In genomic region chr16:85920122-85920521, GRCm38 (mm10) we compare ENCODE assay signal across 28 mouse cellular contexts. TPM values are rescaled to one million over a fixed set of nuclear protein-coding genes. Genes with fewer than 3 reads are reported as not detected.
DNase-seq lines count a peak whose midpoint lies in the region; ATAC-seq and TF ChIP-seq lines count a peak whose summit lies in the region.
"Had no signal": no experiment of that assay in that cellular context is flagged by ENCODE, and none has a peak within 500 bp of the region (broad histone marks: within the 10 kb centered on the region; RNA-seq: fewer than 3 reads in every experiment).

No protein-coding gene starts in this region.

- H3K27me3 ChIP-seq in kidney, postnatal 0 days (ENCODE audit: insufficient read depth, low read length): no peaks in the 10 kb centered on the region
- H3K27me3 ChIP-seq: embryonic facial prominence, embryonic 13.5 days; forebrain, embryonic 12.5 days; forebrain, embryonic 15.5 days; heart, embryonic 13.5 days; hindbrain, embryonic 12.5 days; hindbrain, embryonic 15.5 days had no signal

- no peaks in the 10 kb centered on the region for H3K9me3 ChIP-seq in kidney, postnatal 0 days (replicated peaks; ENCODE audit: low read length)
- H3K9me3 ChIP-seq: embryonic facial prominence, embryonic 10.5 days; embryonic facial prominence, embryonic 13.5 days; forebrain, embryonic 12.5 days; forebrain, embryonic 15.5 days; heart, embryonic 10.5 days; heart, embryonic 13.5 days; hindbrain, embryonic 12.5 days; hindbrain, embryonic 15.5 days had no signal

- intact Hi-C loops in gastrocnemius, postnatal 14 days (cut with DNase I; ENCODE audit: low total_unique reads): no loop called here

- peak; percentile 7 for DNase-seq in gastrocnemius, postnatal 14 days
- no peak for DNase-seq in gastrocnemius, postnatal 4 days (ENCODE audit: low spot score in 2 of 2)
- peak; percentile 11 for DNase-seq in kidney, postnatal 0 days (ENCODE audit: low spot score)
- no peak for DNase-seq in kidney, postnatal 10 days
- peak; percentile 29 for DNase-seq in 3134 (ENCODE audit: extremely low read depth, insufficient read length, low spot score)
- peak; percentile 13 for DNase-seq in skeletal muscle tissue, adult 2 months (ENCODE audit: low read depth, low spot score)
- no peak for DNase-seq in layer of hippocampus, postnatal 25 days (ENCODE audit: extremely low spot score in 1 of 2, low spot score in 1 of 2)
- DNase-seq: adrenal gland, adult 8-10 months; adrenal gland, postnatal 25 days; cerebellum, adult 11-12 months; cerebellum, adult 8-10 months; cerebellum, postnatal 10 days; cerebellum, postnatal 36 days; embryo, embryonic 11 days; gastrocnemius, postnatal 10 days; heart, adult 2 months had no signal

- no peak for TF ChIP-seq CTCF in kidney, postnatal 0 days (IDR thresholded peaks at IDR 0.05; ENCODE audit: low read depth)

- H3K4me1 ChIP-seq in kidney, postnatal 0 days (replicated peaks; ENCODE audit: insufficient read depth, low read length): no peaks in the 10 kb centered on the region
- H3K4me1 ChIP-seq: embryonic facial prominence, embryonic 10.5 days; embryonic facial prominence, embryonic 13.5 days; forebrain, embryonic 12.5 days; forebrain, embryonic 15.5 days; heart, embryonic 10.5 days; heart, embryonic 13.5 days; hindbrain, embryonic 12.5 days; hindbrain, embryonic 15.5 days had no signal

- ATAC-seq in kidney, postnatal 0 days (replicated peaks; ENCODE audit: low FRiP score, low read depth): no peak; the same call in 1 of the 2 replicates
- ATAC-seq: activated CD4-positive, CD25-positive, alpha-beta regulatory T cell, adult 4 months; CD4-positive, CD25-positive, alpha-beta regulatory T cell, adult 4 months; forebrain, embryonic 15.5 days had no signal

- H3K9ac ChIP-seq in kidney, postnatal 0 days (ENCODE audit: low read depth, low read length): no peak overlapping the region
- H3K9ac ChIP-seq: embryonic facial prominence, embryonic 13.5 days; forebrain, embryonic 12.5 days; forebrain, embryonic 15.5 days; heart, embryonic 13.5 days; hindbrain, embryonic 12.5 days; hindbrain, embryonic 15.5 days had no signal

- H3K4me3 ChIP-seq in kidney, postnatal 0 days (replicated peaks; ENCODE audit: low read depth, low read length): no peak overlapping the region
- H3K4me3 ChIP-seq: embryonic facial prominence, embryonic 10.5 days; embryonic facial prominence, embryonic 13.5 days; erythroblast, embryonic 14.5 days; forebrain, embryonic 12.5 days; forebrain, embryonic 15.5 days; heart, adult 2 months; heart, embryonic 10.5 days; heart, embryonic 13.5 days; hindbrain, embryonic 12.5 days; hindbrain, embryonic 15.5 days had no signal

- no peak overlapping the region for H3K27ac ChIP-seq in kidney, postnatal 0 days
- H3K27ac ChIP-seq: embryonic facial prominence, embryonic 10.5 days; embryonic facial prominence, embryonic 13.5 days; forebrain, embryonic 12.5 days; forebrain, embryonic 15.5 days; heart, adult 2 months; heart, embryonic 10.5 days; heart, embryonic 13.5 days; hindbrain, embryonic 12.5 days; hindbrain, embryonic 15.5 days had no signal

- no peaks in the 10 kb centered on the region for H3K36me3 ChIP-seq in kidney, postnatal 0 days (ENCODE audit: insufficient read depth, low read length)
- H3K36me3 ChIP-seq: embryonic facial prominence, embryonic 10.5 days; embryonic facial prominence, embryonic 13.5 days; forebrain, embryonic 12.5 days; forebrain, embryonic 15.5 days; heart, embryonic 10.5 days; heart, embryonic 13.5 days; hindbrain, embryonic 12.5 days; hindbrain, embryonic 15.5 days had no signal

- H3K4me2 ChIP-seq in kidney, postnatal 0 days (ENCODE audit: low read length): no peak overlapping the region
- H3K4me2 ChIP-seq: embryonic facial prominence, embryonic 13.5 days; forebrain, embryonic 12.5 days; forebrain, embryonic 15.5 days; heart, embryonic 13.5 days; hindbrain, embryonic 12.5 days; hindbrain, embryonic 15.5 days had no signal

- WGBS in kidney, postnatal 0 days: 28% methylated on average over 4 of the region's 4 CpGs

RNA-seq across cellular contexts. Expression of gene Adamts5, which starts 18.5 kb away (rescaled TPM):
- total RNA-seq in gastrocnemius, postnatal 14 days (2021): 10 to 100 TPM; 10.1 to 10.3 TPM
- 10 to 100 TPM; 17.6 to 20.0 TPM for total RNA-seq in gastrocnemius, postnatal 4 days (2021)
- 5.9 and 6.4 TPM in 2 replicates for polyA plus RNA-seq in kidney, postnatal 0 days (2015; fragmentation: Nextera tagmentation; extraction: Ambion mirVana)
- total RNA-seq in layer of hippocampus, postnatal 25 days (2021): under 1 TPM; 0.69 to 0.73 TPM
- total RNA-seq: MEL had no signal
- polyA plus RNA-seq: CD4-positive, CD25-positive, alpha-beta regulatory T cell, adult 4 months; erythroblast, embryonic 14.5 days had no signal

Comparison
In these comparisons a context has a peak if more than half of its experiments do, and no peak if none do; other contexts are left out.
1. DNase-seq: peak in gastrocnemius, postnatal 14 days (single experiment), kidney, postnatal 0 days (single experiment), 3134 (single experiment) and skeletal muscle tissue, adult 2 months (single experiment); none in gastrocnemius, postnatal 4 days (0 of 2), kidney, postnatal 10 days (single experiment) and layer of hippocampus, postnatal 25 days (0 of 2).
2. RNA of gene Adamts5, which starts 18.5 kb away (total RNA-seq): 17.6 to 20.0 TPM in gastrocnemius, postnatal 4 days and 10.1 to 10.3 TPM in gastrocnemius, postnatal 14 days; 0.69 to 0.73 TPM in layer of hippocampus, postnatal 25 days; every median in the first group is over 4 times any median in the second.